Mouse (Mus musculus) thymus, postnatal 10 days (tissue): Measurements from ENCODE around the gene Morn3.

ENCODE experiments used
- DNase-seq, 2 experiments: peaks; one replicate each; pipeline ENCODE4 v3.0.0; 2021; ENCODE audit warnings: low spot score in 2 of 2

Gene Morn3

DNA sequence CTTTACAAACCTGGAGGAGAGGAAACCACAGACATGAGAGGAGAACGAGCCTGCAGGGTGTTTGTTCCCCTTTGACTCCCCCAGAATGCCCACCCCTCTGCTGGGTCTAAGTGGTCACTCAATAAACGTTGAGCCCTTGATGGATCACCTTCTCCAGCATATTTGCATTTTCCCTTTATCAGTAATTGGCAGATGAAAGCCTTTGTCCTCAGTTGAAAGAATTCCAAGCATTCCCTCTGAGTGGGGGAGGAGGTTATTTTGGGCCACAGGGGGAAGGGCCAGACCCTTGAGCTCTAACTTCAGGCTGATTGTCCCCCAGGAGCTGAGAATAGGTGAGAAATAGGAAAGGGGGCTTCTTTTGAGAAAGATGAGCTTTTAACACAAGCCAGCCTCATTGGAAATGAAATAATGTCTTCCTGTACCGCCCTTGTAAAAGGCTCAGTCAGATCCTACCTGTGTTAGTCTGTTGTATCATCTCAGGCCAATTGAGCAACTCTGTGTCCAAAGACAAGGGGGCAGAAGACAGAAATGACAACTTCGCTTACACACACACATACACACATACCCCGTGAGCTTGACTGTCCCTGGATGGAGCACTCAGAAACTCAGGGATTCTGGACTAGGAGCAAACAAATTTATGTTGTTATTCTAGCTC, 55.3 kb downstream of the Morn3 start:
- no peak for DNase-seq

DNA sequence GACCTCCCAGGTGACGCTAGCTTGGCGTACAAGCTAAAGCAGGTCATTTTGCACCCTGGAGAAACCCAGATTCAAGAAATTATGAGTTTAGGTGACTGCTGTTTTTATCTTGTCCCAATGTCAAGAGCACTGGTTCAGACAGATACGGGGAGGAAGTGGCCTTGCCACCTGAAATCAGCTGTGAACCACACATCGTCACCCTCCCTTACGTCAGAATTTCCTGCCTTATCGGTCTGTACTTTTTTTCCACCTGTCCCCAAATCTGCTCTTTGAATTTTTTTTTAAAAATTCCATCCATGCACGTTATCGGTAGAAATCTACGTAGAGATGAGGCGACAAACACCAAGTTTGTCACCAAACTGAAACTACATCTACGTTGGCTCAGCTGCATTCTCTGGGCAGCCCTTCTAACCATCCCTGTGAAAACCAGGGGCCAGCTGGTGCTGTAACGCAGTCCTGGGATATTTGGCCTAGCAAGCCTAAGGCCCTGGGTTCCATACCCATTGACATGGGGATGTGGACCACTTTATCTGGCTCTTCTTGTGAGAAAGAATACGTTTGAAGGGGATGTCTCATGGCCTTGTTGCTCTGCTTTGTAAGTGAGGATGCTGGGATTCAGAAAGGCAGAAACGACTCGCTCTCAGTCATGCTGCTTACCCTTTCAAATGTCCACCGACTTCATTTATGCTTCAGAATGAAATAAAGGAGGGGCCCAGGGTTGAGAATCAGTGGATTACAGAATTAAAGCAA, 56.2 kb downstream of the Morn3 start:
- DNase-seq, result peak; percentile 53 to 57

DNA sequence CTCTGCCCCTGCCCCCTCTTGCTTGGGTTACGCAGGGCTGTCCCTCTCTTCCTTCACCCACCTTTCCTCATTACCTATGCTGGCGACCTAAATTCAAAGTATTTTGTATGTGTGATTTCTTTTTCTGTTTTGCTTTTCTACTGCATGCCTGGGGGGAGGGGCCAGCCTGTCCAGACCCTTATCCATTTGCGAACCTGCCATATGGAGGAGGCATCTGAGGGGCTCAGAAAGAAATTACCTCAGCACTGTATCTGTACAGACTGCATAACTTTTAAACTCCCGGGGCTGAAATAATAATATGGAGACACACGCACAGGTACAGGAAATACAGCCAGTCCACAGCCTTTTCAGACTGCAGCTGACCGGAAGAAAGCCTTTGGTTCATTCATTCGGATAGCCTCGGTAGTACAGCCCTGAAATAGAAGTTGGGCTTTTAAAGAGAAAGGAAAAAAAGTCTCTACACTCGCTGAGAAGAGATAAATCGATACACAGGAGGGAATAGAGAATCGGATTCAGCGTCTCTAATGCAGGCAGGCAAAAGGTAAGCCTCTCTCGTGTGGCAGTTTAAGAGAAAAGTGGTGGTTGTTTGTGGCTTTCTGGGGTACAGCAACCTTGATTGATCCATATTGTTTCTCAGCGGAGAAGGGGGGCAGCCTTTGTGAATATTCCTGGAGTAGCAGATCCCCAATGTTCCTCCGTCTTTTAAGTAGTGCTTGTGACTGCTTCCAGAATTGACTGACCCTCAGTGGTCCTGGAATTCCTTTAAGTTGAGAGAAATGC, 57.1 kb downstream of the Morn3 start, which contains the start of gene Kdm2b:
TSS of gene Kdm2b (minus strand) at position 273 of the 780 bp plus-strand sequence.
- DNase-seq, result peak in 1 of 2 experiments; percentile 38

DNA sequence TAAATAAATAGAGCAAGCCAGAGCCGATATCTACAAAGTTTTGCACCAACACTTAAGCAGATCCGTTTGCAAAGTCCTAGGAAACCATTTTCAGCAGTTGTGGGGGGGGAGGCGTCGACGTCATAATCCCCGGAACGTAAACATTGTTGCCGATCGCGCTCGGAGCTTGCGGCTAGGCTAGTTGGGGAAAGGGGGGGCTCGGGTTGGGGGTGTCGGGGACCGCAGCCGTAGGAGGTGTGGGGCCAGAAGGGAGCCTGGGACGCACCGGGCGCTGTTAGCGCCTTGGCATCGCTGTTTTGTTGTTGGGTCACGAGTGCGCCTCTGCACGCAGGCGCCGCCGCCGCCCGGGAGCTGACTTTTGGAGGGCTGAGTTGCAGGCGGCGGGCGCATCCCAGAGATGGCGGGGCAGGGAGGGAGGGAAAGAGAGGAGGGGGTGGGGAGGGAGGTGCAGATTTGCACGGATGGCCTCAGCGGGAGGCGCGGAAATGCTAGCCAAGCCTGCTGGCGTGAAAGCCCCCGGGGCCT, 57.8 kb downstream of the Morn3 start:
- DNase-seq, result peak; percentile 72 to 81

DNA sequence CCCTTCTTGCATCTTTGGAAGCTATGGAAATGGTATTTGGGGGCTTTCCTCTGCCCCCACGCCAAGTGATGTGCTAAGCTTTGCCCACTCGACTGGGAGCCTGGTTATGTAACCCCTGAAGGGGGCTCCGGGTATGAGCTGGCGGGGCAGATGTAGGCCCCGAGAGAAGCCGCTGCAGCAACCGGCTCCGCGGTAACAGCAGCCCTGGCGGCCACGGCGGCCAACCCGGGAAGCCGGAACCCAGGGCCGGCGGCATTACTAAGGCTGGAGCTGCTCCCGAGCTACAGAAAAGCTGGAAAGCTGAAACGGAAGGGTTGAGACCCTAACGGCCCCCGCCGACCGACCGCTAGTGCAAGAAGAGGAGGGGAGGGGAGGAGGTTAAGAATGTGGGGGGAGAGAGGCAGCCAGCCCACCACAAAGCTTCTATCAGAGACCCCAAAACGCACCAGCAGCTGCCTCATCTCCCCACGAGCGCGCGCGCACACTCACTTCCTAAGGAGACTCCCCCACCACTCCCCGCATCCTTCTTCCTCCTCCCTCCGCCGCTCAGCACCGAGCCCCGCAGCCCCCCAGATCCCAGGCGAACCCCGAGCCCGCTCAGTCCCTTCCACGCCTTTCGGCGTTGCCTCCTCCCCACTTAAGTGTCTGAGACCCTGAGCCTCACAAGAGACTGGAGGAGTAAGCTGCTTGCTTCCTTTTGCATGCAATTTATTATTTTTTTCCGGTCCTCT, 58.6 kb downstream of the Morn3 start:
- peak; percentile 60 to 67 for DNase-seq

DNA sequence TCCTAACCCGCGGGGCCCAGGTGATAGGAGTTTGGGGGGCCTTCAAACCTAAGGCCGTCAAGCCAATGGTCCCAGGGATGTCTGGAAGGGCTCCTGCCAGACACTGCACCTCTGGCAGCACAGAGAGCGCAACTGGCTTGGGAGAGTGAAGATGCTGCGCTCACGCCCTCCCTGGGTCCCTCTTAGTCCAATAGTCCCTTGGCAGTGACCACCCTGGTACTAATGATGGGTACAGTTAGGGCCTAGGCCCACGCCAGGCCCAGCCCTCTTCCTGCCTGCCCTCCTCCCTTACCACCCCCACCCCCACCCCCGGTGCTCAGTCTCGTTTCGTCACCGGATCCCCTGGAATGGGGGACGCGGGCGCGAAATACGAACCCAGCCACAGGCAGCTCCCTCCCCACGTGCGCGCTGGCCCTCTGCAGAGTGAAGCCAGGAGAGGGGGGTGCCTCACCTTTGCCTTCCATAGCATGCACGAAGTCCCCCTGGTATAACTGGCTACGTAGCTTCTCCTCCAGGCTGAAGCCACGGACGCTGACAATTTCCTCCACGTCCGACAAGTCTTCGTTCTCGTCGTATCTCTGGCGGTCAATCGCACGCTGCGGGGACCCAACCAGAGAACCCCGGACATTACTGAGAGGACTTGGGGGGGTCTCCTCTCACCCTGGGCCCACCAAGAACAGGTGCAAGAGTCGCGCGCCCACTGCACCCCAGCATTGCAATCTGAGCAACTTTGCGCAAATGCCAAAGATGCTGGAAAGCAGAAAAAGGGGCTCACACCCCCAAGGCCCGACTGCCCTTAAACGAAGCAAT, 59.4 kb downstream of the Morn3 start:
- peak; percentile 46 to 52 for DNase-seq

DNA sequence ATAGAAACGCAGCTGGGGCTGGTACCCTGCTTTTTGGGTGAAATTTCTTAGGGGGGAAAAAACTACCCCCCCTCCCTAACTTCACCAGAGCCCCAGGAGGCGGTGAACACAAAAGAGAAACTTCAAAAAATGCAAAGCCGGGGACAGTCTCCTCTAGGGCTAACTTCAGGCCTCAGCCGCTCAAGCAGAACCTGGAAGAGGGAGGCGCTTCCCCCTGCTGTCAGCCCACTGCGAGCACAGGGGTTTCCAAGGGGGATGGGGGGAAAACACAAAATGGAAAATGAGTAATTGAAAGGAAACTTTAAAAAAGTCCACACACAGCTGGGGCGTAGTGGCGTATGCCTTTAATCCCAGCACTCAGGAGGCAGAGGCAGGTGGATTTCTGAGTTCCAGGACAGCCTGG, 60.7 kb downstream of the Morn3 start:
- no peak for DNase-seq
